Mouse (Mus musculus) CD4-positive, CD25-positive, alpha-beta regulatory T cell, adult 9 weeks (primary cell): ENCODE measurements around the gene Abcd4. TPM values are rescaled to one million over a fixed set of nuclear protein-coding genes. Genes with fewer than 3 reads are reported as not detected.

Experiments
- polyA plus RNA-seq: library from polyadenylated mRNA; unstranded; fragments of 100-300 nt; shearing (Covaris generic); gene quantifications from one replicate; pipeline ENCODE4 v1.2.1, GENCODE M21; 2017

The Abcd4 gene
- 25.8 TPM for polyA plus RNA-seq

GRCm38 (mm10) chr12:84616977-84617630 lies at the start of gene Abcd4:
Abcd4 (minus strand) TSS chr12:84617413.

DNA sequence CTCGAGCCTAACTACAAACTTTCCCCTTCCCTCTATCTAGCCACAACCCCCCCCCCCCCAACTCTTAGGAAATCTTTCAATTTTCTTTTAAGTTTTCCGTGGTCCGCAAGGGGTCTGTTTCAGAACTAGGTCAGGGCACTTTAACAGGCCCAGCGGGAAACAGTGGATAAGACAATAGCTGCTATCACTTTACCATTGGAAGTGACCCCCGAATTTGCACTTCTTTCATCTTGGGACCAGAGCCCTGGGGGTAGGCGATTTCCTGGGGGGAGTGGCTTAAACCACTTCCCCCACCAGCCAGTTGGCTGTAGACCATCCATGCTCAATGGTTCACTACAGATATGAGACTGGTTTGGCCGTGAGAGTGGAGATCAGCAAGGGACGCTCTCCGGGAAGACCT lies 23.4 kb upstream of the Abcd4 start, which contains the start of gene Vrtn:
Gene Vrtn (plus strand): TSS at position 366 of the 400 bp plus-strand sequence.

GRCm38 (mm10) chr12:84569336-84569970 lies 47.8 kb downstream of the Abcd4 start, which contains the start of gene Vsx2:
Vsx2 (plus strand) TSS chr12:84569762.

Other genes starting within 250 kb of the Abcd4 start
- 60.9 TPM for gene Entpd5, start 208.4 kb downstream of the Abcd4 start, polyA plus RNA-seq
- 0.94 TPM for gene Bbof1, start 208.3 kb downstream of the Abcd4 start, polyA plus RNA-seq
- gene Rnf113a2, start 200.2 kb downstream of the Abcd4 start, polyA plus RNA-seq, result 36.2 TPM
- gene Aldh6a1, start 166.4 kb downstream of the Abcd4 start, polyA plus RNA-seq, result 31.7 TPM
- gene Lin52, start 166.0 kb downstream of the Abcd4 start, polyA plus RNA-seq, result 24.0 TPM
- not detected for gene Vsx2, start 47.7 kb downstream of the Abcd4 start, polyA plus RNA-seq
- not detected for gene Vrtn, start 23.6 kb upstream of the Abcd4 start, polyA plus RNA-seq
- gene Syndig1l, start 81.4 kb upstream of the Abcd4 start, polyA plus RNA-seq, result not detected
- 133 TPM for gene Npc2, start 155.7 kb upstream of the Abcd4 start, polyA plus RNA-seq
- 113 TPM for gene Isca2, start 155.8 kb upstream of the Abcd4 start, polyA plus RNA-seq